Mouse (Mus musculus): ENCODE results near the gene Cacna2d3. TPM values are rescaled to one million over a fixed set of nuclear protein-coding genes. Genes with fewer than 3 reads are reported as not detected.

Gene Cacna2d3
- polyA plus RNA-seq, 1 experiment from 2014 or later, result 0.99 TPM

GRCm38 (mm10) chr14:29425666-29426065 is 296.0 kb downstream of the Cacna2d3 start:
- Histone ChIP-seq H3K27me3 (replicated peaks; ENCODE audit: control insufficient read depth, insufficient read depth, low read length) (no peaks in the 10 kb centered on the region), H3K9ac (ENCODE audit: low read depth, low read length) (no peak overlapping the region), H3K4me1 (replicated peaks; ENCODE audit: control insufficient read depth, insufficient read depth, low read length) (no peaks in the 10 kb centered on the region), H3K4me3 (ENCODE audit: low read depth, low read length) (no peak overlapping the region), H3K27ac (ENCODE audit: low read depth, low read length) (no peak overlapping the region), H3K4me2 (replicated peaks; ENCODE audit: low read depth) (no peak overlapping the region), H3K9me3 (ENCODE audit: control insufficient read depth) (no peaks in the 10 kb centered on the region), H3K36me3 (ENCODE audit: control insufficient read depth, insufficient read depth) (no peaks in the 10 kb centered on the region)
- WGBS, result 81% methylated on average over 3 of the region's 3 CpGs
- no peak for ATAC-seq
- no peak for TF ChIP-seq CTCF (IDR thresholded peaks at IDR 0.05; ENCODE audit: low read depth)

- Histone ChIP-seq H3K4me1 (replicated peaks; ENCODE audit: control insufficient read depth, insufficient read depth, low read length) (no peaks in the 10 kb centered on the region), H3K27ac (ENCODE audit: low read depth, low read length) (no peak overlapping the region), H3K4me3 (ENCODE audit: low read depth, low read length) (no peak overlapping the region), H3K9ac (ENCODE audit: low read depth, low read length) (no peak overlapping the region), H3K36me3 (ENCODE audit: control insufficient read depth, insufficient read depth) (no peaks in the 10 kb centered on the region), H3K27me3 (replicated peaks; ENCODE audit: control insufficient read depth, insufficient read depth, low read length) (no peaks in the 10 kb centered on the region), H3K4me2 (replicated peaks; ENCODE audit: low read depth) (no peak overlapping the region), H3K9me3 (ENCODE audit: control insufficient read depth) (no peaks in the 10 kb centered on the region)
- WGBS, result 86% methylated on average over 3 of the region's 3 CpGs
- no peak for ATAC-seq
- no peak for TF ChIP-seq CTCF (IDR thresholded peaks at IDR 0.05; ENCODE audit: low read depth)
These were observed 296.5 kb downstream of the Cacna2d3 start for GRCm38 (mm10) chr14:29425208-29425607.

- no peaks in the 10 kb centered on the region for H3K27me3 ChIP-seq (replicated peaks; ENCODE audit: control insufficient read depth, insufficient read depth, low read length)
- no peak overlapping the region for H3K9ac ChIP-seq (ENCODE audit: low read depth, low read length)
- H3K9me3 ChIP-seq (ENCODE audit: control insufficient read depth), result no peaks in the 10 kb centered on the region
- no peaks in the 10 kb centered on the region for H3K36me3 ChIP-seq (ENCODE audit: control insufficient read depth, insufficient read depth)
- no peak for ATAC-seq
- 21% methylated on average over 2 of the region's 2 CpGs for WGBS
- H3K27ac ChIP-seq (ENCODE audit: low read depth, low read length), result no peak overlapping the region
- no peaks in the 10 kb centered on the region for H3K4me1 ChIP-seq (replicated peaks; ENCODE audit: control insufficient read depth, insufficient read depth, low read length)
- no peak overlapping the region for H3K4me2 ChIP-seq (replicated peaks; ENCODE audit: low read depth)
- no peak for TF ChIP-seq CTCF (IDR thresholded peaks at IDR 0.05; ENCODE audit: low read depth)
- no peak overlapping the region for H3K4me3 ChIP-seq (ENCODE audit: low read depth, low read length)
These were observed 315.8 kb downstream of the Cacna2d3 start for GRCm38 (mm10) chr14:29405878-29406165.

DNA sequence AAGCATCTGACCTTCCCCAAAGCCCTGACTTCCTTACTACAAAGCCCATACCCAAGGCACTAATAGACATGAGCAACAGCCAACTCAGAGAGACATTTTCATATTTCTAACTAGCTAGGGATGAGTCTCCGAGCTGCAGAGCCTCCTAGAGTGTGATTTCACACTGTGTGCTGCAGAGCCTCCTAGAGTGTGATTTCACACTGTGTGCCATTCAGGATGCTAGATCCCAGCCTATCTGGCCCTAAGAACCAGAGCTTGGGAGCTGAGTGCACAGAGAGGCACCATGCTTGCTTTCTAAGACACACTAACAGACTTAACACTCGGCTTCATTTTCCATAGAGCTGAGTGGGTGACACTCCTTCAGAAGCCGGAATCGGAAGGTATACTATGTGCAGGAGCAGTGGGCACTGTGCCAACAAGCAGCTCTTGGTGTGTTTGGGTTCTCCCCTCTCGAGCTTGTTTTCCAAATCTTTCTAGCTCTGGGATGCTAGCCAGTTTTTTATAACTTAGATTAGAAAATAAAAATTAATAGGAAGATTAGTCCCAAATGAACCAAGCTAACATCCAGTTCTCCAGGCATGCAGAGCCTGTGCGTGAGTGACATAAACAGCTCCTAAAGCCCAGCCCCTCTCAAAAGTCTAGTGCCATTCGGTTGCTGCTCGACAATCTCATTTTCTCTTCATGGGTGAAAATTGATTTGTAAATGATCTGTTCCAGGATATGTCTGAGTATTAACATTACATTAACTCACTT is 316.4 kb downstream of the Cacna2d3 start:
- WGBS, result 52% methylated on average over 8 of the region's 8 CpGs
- no peaks in the 10 kb centered on the region for H3K9me3 ChIP-seq (ENCODE audit: control insufficient read depth)
- H3K27ac ChIP-seq (ENCODE audit: low read depth, low read length), result no peak overlapping the region
- no peak for ATAC-seq
- H3K4me1 ChIP-seq (replicated peaks; ENCODE audit: control insufficient read depth, insufficient read depth, low read length), result no peaks in the 10 kb centered on the region
- H3K36me3 ChIP-seq (ENCODE audit: control insufficient read depth, insufficient read depth), result no peaks in the 10 kb centered on the region
- H3K9ac ChIP-seq (ENCODE audit: low read depth, low read length), result no peak overlapping the region
- H3K27me3 ChIP-seq (replicated peaks; ENCODE audit: control insufficient read depth, insufficient read depth, low read length), result no peaks in the 10 kb centered on the region
- H3K4me2 ChIP-seq (replicated peaks; ENCODE audit: low read depth), result no peak overlapping the region
- no peak overlapping the region for H3K4me3 ChIP-seq (ENCODE audit: low read depth, low read length)
- TF ChIP-seq CTCF (IDR thresholded peaks at IDR 0.05; ENCODE audit: low read depth), result no peak

- WGBS, result 56% methylated on average over 8 of the region's 8 CpGs
- H3K4me2 ChIP-seq (replicated peaks; ENCODE audit: low read depth), result no peak overlapping the region
- no peak for TF ChIP-seq CTCF (IDR thresholded peaks at IDR 0.05; ENCODE audit: low read depth)
- no peak overlapping the region for H3K9ac ChIP-seq (ENCODE audit: low read depth, low read length)
- no peak for ATAC-seq
- H3K4me3 ChIP-seq (ENCODE audit: low read depth, low read length), result no peak overlapping the region
- H3K4me1 ChIP-seq (replicated peaks; ENCODE audit: control insufficient read depth, insufficient read depth, low read length), result no peaks in the 10 kb centered on the region
- no peaks in the 10 kb centered on the region for H3K9me3 ChIP-seq (ENCODE audit: control insufficient read depth)
- H3K27ac ChIP-seq (ENCODE audit: low read depth, low read length), result no peak overlapping the region
- H3K27me3 ChIP-seq (replicated peaks; ENCODE audit: control insufficient read depth, insufficient read depth, low read length), result no peaks in the 10 kb centered on the region
- H3K36me3 ChIP-seq (ENCODE audit: control insufficient read depth, insufficient read depth), result no peaks in the 10 kb centered on the region
These were observed 317.5 kb downstream of the Cacna2d3 start for GRCm38 (mm10) chr14:29403849-29404808.

GRCm38 (mm10) chr14:29402471-29402870 is 319.2 kb downstream of the Cacna2d3 start:
- Histone ChIP-seq H3K36me3 (ENCODE audit: control insufficient read depth, insufficient read depth) (no peaks in the 10 kb centered on the region), H3K27ac (ENCODE audit: low read depth, low read length) (no peak overlapping the region), H3K27me3 (replicated peaks; ENCODE audit: control insufficient read depth, insufficient read depth, low read length) (no peaks in the 10 kb centered on the region), H3K4me3 (ENCODE audit: low read depth, low read length) (no peak overlapping the region), H3K9ac (ENCODE audit: low read depth, low read length) (no peak overlapping the region), H3K4me1 (replicated peaks; ENCODE audit: control insufficient read depth, insufficient read depth, low read length) (no peaks in the 10 kb centered on the region), H3K4me2 (replicated peaks; ENCODE audit: low read depth) (no peak overlapping the region), H3K9me3 (ENCODE audit: control insufficient read depth) (no peaks in the 10 kb centered on the region)
- no peak for TF ChIP-seq CTCF (IDR thresholded peaks at IDR 0.05; ENCODE audit: low read depth)
- no peak for ATAC-seq
- 68% methylated on average over 8 of the region's 8 CpGs for WGBS
